Mouse (Mus musculus) ES-Bruce4 (cell line): ENCODE data around the gene Ccl11. TPM values are rescaled to one million over a fixed set of nuclear protein-coding genes. Genes with fewer than 3 reads are reported as not detected.

Experiments used
- H3K27ac ChIP-seq: 2 replicates; pipeline ENCODE4 v1.5.1; 2012; ENCODE audit warnings: low read length, inconsistent platforms; ENCODE audit not compliant: insufficient read depth
- H3K27me3 ChIP-seq: 2 replicates; pipeline ENCODE4 v1.6.1; 2012; ENCODE audit warnings: mild to moderate bottlenecking, low read length, inconsistent platforms; ENCODE audit not compliant: control insufficient read depth, poor library complexity, insufficient read depth, severe bottlenecking
- H3K36me3 ChIP-seq: 2 replicates; pipeline ENCODE4 v1.6.1; 2012; ENCODE audit warnings: inconsistent platforms, mild to moderate bottlenecking, low read length, moderate library complexity; ENCODE audit not compliant: control insufficient read depth, poor library complexity, insufficient read depth, severe bottlenecking
- H3K4me1 ChIP-seq: one replicate; pipeline ENCODE4 v1.8.1; 2011; ENCODE audit warnings: low read length; ENCODE audit not compliant: control insufficient read depth, insufficient read depth
- H3K4me3 ChIP-seq: 2 replicates; pipeline ENCODE4 v1.5.1; 2011; ENCODE audit warnings: low read depth, mild to moderate bottlenecking, low read length
- H3K9ac ChIP-seq: 2 replicates; pipeline ENCODE4 v1.6.1; 2012; ENCODE audit warnings: low read depth, mild to moderate bottlenecking, inconsistent platforms; ENCODE audit not compliant: poor library complexity, severe bottlenecking
- H3K9me3 ChIP-seq: replicated peaks from 2 replicates; pipeline ENCODE4 v1.6.1; 2012; ENCODE audit warnings: mild to moderate bottlenecking, low read length, inconsistent platforms; ENCODE audit not compliant: control insufficient read depth, poor library complexity, insufficient read depth, severe bottlenecking
- CTCF ChIP-seq: IDR thresholded peaks from one replicate; pipeline ENCODE4 v1.8.1; 2011; ENCODE audit warnings: low read depth, low read length
- EP300 ChIP-seq: IDR thresholded peaks from 2 replicates; pipeline ENCODE4 v1.6.1; 2011; ENCODE audit warnings: low read depth, low read length; ENCODE audit not compliant: insufficient read depth
- POLR2A ChIP-seq: IDR thresholded peaks from one replicate; pipeline ENCODE4 v1.8.1; 2011; ENCODE audit warnings: low read length; ENCODE audit not compliant: insufficient read depth
- polyA plus RNA-seq: library from polyadenylated mRNA; stranded (reverse); fragments of >200 nt; gene quantifications from 2 replicates; pipeline ENCODE4 v1.2.4, GENCODE M21; 2011; ENCODE audit warnings: low read depth; ENCODE audit not compliant: missing spikeins, insufficient read depth, insufficient read length

The Ccl11 gene
- polyA plus RNA-seq, 1 experiment, result not detected

DNA sequence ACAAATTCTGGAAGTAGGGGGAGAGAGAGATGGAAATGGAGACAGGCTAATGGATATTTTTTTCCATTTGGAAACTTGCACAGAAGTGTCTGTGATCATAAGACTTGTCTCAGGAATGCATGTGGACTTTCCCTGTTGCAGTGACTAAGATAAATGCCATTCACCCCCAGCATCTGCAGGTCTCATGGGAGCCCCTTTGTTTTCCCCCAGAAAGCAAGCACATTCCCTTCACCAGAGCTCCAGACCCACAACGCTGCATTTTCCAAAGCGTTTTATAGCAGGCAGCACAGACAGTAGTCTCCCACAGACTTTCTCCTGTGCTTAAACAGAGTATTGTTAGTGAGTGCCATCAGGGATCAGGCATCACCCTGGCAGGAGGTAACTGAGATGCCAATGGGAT, 38.2 kb upstream of the Ccl11 start:
- Histone ChIP-seq H3K9ac (no peak overlapping the region), H3K4me3 (no peak overlapping the region), H3K27ac (no peak overlapping the region), H3K4me1 (no peaks in the 10 kb centered on the region), H3K36me3 (no peaks in the 10 kb centered on the region), H3K27me3 (no peaks in the 10 kb centered on the region), H3K9me3 (no peaks in the 10 kb centered on the region)
- TF ChIP-seq CTCF, result no peak
- no peak for TF ChIP-seq EP300
- TF ChIP-seq POLR2A, result no peak

DNA sequence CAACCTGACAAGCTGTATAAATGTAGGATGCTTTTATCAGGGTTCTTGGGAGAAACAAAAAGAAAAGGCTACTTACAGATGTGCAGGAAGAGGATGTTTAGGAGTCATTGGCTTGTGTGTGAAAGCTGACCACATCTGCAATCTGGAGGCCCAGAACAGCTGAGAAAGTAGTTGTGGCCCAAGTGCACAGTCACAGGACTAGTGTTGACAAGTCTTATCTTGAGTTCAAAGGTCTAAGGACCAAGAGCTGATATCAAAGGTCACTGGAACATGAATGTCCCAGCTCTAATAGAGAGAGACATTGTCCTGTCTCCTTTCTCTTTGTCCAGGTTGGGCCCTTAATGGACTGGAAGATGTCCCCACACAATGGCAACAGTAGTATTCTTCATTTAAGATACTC, 37.8 kb upstream of the Ccl11 start:
- no peaks in the 10 kb centered on the region for H3K36me3 ChIP-seq
- H3K27ac ChIP-seq, result no peak overlapping the region
- no peak for TF ChIP-seq EP300
- no peaks in the 10 kb centered on the region for H3K4me1 ChIP-seq
- H3K9me3 ChIP-seq, result no peaks in the 10 kb centered on the region
- no peaks in the 10 kb centered on the region for H3K27me3 ChIP-seq
- no peak overlapping the region for H3K4me3 ChIP-seq
- no peak overlapping the region for H3K9ac ChIP-seq

- no peak overlapping the region for H3K9ac ChIP-seq
- no peaks in the 10 kb centered on the region for H3K4me1 ChIP-seq
- TF ChIP-seq POLR2A (no peak), CTCF (no peak), EP300 (no peak)
Measured at GRCm38 (mm10) chr11:82021406-82021805, 36.2 kb upstream of the Ccl11 start.

DNA sequence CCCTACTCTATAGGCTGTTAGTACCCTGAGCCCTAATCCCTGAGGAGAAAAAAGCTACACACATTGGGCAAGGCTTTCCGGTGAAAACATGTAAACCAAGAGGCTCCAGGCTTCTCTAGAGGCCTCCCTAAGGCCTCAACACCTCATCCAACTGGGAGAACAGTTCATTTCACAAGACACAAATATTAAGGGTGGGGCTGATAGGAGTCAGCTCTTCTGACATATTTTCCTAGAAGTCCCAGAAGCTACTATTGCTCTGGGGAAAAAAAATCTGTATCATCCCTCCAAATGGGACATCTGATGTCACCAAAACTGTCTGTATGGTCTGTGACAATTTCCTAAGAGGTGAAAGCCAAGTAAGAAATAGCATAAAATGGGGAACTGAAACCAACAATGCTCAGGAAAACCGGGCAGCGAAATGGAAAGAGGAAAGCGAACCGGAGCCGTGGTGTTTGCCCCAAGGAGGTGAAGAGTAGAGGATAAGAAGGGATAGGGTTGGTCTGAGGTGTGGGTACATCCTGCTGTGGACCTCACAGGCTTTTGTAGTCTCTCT, 35.0 kb upstream of the Ccl11 start:
- Histone ChIP-seq H3K27me3 (no peaks in the 10 kb centered on the region), H3K36me3 (no peaks in the 10 kb centered on the region), H3K27ac (no peak overlapping the region), H3K4me3 (no peak overlapping the region), H3K4me1 (no peaks in the 10 kb centered on the region), H3K9me3 (no peaks in the 10 kb centered on the region), H3K9ac (no peak overlapping the region)
- no peak for TF ChIP-seq EP300

More at GRCm38 (mm10) chr11:82021406-82021805, 36.2 kb upstream of the Ccl11 start:
- H3K36me3 ChIP-seq, result no peaks in the 10 kb centered on the region
- H3K4me3 ChIP-seq, result no peak overlapping the region
- no peak overlapping the region for H3K27ac ChIP-seq
- H3K9me3 ChIP-seq, result no peaks in the 10 kb centered on the region
- no peaks in the 10 kb centered on the region for H3K27me3 ChIP-seq

- Histone ChIP-seq H3K4me3 (no peak overlapping the region), H3K9me3 (no peaks in the 10 kb centered on the region), H3K27ac (no peak overlapping the region), H3K9ac (no peak overlapping the region), H3K4me1 (no peaks in the 10 kb centered on the region), H3K36me3 (no peaks in the 10 kb centered on the region), H3K27me3 (no peaks in the 10 kb centered on the region)
- no peak for TF ChIP-seq EP300
- TF ChIP-seq CTCF, result no peak
- no peak for TF ChIP-seq POLR2A
Measured at GRCm38 (mm10) chr11:82023769-82024168, 33.9 kb upstream of the Ccl11 start.

GRCm38 (mm10) chr11:82030171-82030570, 27.5 kb upstream of the Ccl11 start:
- Histone ChIP-seq H3K36me3 (no peaks in the 10 kb centered on the region), H3K27ac (no peak overlapping the region), H3K4me1 (no peaks in the 10 kb centered on the region), H3K27me3 (no peaks in the 10 kb centered on the region), H3K9ac (no peak overlapping the region), H3K4me3 (no peak overlapping the region), H3K9me3 (no peaks in the 10 kb centered on the region)
- TF ChIP-seq CTCF, result no peak

- TF ChIP-seq POLR2A (no peak), EP300 (no peak), CTCF (no peak)
- no peak overlapping the region for H3K27ac ChIP-seq
Measured at GRCm38 (mm10) chr11:82032136-82032535, 25.5 kb upstream of the Ccl11 start.

More at GRCm38 (mm10) chr11:82032136-82032535, 25.5 kb upstream of the Ccl11 start:
- Histone ChIP-seq H3K4me3 (no peak overlapping the region), H3K9ac (no peak overlapping the region), H3K36me3 (no peaks in the 10 kb centered on the region), H3K27me3 (no peaks in the 10 kb centered on the region), H3K9me3 (no peaks in the 10 kb centered on the region), H3K4me1 (no peaks in the 10 kb centered on the region)
